ENCODE assay signal across 8 mouse cellular contexts in genomic region chr4:117929391-117929881, GRCm38 (mm10). TPM values are rescaled to one million over a fixed set of nuclear protein-coding genes. Genes with fewer than 3 reads are reported as not detected.
DNase-seq lines count a peak whose midpoint lies in the region; ATAC-seq and TF ChIP-seq lines count a peak whose summit lies in the region.

Artn (minus strand) TSS chr4:117929763.

- no peak for TF ChIP-seq CTCF in heart, postnatal 0 days (IDR thresholded peaks at IDR 0.05; ENCODE audit: low read depth)

- H3K4me2 ChIP-seq in heart, postnatal 0 days (ENCODE audit: low read depth, low read length) = peak within 1 kb of the TSS; percentile 75
- H3K4me2 ChIP-seq in midbrain, embryonic 14.5 days (ENCODE audit: low read length) = peak within 1 kb of the TSS; percentile 47

- no peaks in the 10 kb centered on the region for H3K9me3 ChIP-seq in heart, postnatal 0 days (replicated peaks; ENCODE audit: control insufficient read depth, low read length)
- no peaks in the 10 kb centered on the region for H3K9me3 ChIP-seq in limb, embryonic 10.5 days (replicated peaks)
- no peaks in the 10 kb centered on the region for H3K9me3 ChIP-seq in midbrain, embryonic 14.5 days (ENCODE audit: control insufficient read depth, low read length)

- peak within 1 kb of the TSS; percentile 29; the same call in 1 of the 2 replicates for H3K9ac ChIP-seq in heart, postnatal 0 days (replicated peaks; ENCODE audit: low read depth, low read length)
- H3K9ac ChIP-seq in midbrain, embryonic 14.5 days (replicated peaks; ENCODE audit: low read length) = peak within 1 kb of the TSS; percentile 34; the same call in 1 of the 2 replicates

- peak within 1 kb of the TSS; percentile 43 for H3K4me3 ChIP-seq in heart, postnatal 0 days (ENCODE audit: low read depth, low read length)
- H3K4me3 ChIP-seq in limb, embryonic 10.5 days = peak within 1 kb of the TSS; percentile 67
- peak within 1 kb of the TSS; percentile 24; the same call in 1 of the 2 replicates for H3K4me3 ChIP-seq in midbrain, embryonic 14.5 days (replicated peaks; ENCODE audit: low read depth, low read length)

- no peak for TF ChIP-seq EP300 in heart, postnatal 0 days (IDR thresholded peaks at IDR 0.05; ENCODE audit: low read depth)

- no peak for ATAC-seq in heart, postnatal 0 days (ENCODE audit: insufficient read depth, low read depth)
- ATAC-seq in midbrain, embryonic 14.5 days (ENCODE audit: low FRiP score, low TSS enrichment) = no peak

- H3K4me1 ChIP-seq in heart, postnatal 0 days (ENCODE audit: control insufficient read depth, insufficient read depth) = peaks cover 23% of the 10 kb centered on the region
- H3K4me1 ChIP-seq in limb, embryonic 10.5 days = peaks cover 42% of the 10 kb centered on the region
- peaks cover 16% of the 10 kb centered on the region for H3K4me1 ChIP-seq in midbrain, embryonic 14.5 days (ENCODE audit: control insufficient read depth, insufficient read depth, low read length)

- peaks cover 45% of the 10 kb centered on the region for H3K27me3 ChIP-seq in heart, postnatal 0 days (ENCODE audit: control insufficient read depth, insufficient read depth, low read length)
- H3K27me3 ChIP-seq in limb, embryonic 10.5 days (ENCODE audit: low read depth, poor library complexity, severe bottlenecking) = peaks cover 63% of the 10 kb centered on the region
- H3K27me3 ChIP-seq in midbrain, embryonic 14.5 days (ENCODE audit: control insufficient read depth, insufficient read depth, low read length) = peaks cover 46% of the 10 kb centered on the region

- DNase-seq in cerebellum, adult 11-12 months = peak; percentile 30
- no peak for DNase-seq in cerebellum, adult 9-10 months
- peak; percentile 67 for DNase-seq in embryo, embryonic 9.5 days (ENCODE audit: extremely low spot score)
- DNase-seq in heart, postnatal 0 days (ENCODE audit: low spot score) = no peak
- DNase-seq in limb, embryonic 10.5 days (ENCODE audit: low spot score) = peak; percentile 87
- DNase-seq in midbrain, embryonic 14.5 days = no peak
- DNase-seq in cerebellum, postnatal 14 days = no peak
- DNase-seq in cerebellum, adult 11 months = no peak

- 1% methylated on average over 33 of the region's 33 CpGs for WGBS in heart, postnatal 0 days
- WGBS in limb, embryonic 10.5 days = under 1% methylated on average over 33 of the region's 33 CpGs
- WGBS in midbrain, embryonic 14.5 days = under 1% methylated on average over 33 of the region's 33 CpGs

- no peak within 1 kb of the TSS for H3K27ac ChIP-seq in heart, postnatal 0 days (ENCODE audit: low read depth)
- H3K27ac ChIP-seq in limb, embryonic 10.5 days = peak within 1 kb of the TSS; percentile 85
- no peak within 1 kb of the TSS for H3K27ac ChIP-seq in midbrain, embryonic 14.5 days (replicated peaks; ENCODE audit: low read depth, low read length)

- no peaks in the 10 kb centered on the region for H3K36me3 ChIP-seq in heart, postnatal 0 days (replicated peaks; ENCODE audit: control insufficient read depth, insufficient read depth, low read length)
- peaks cover 11% of the 10 kb centered on the region; the same call in 1 of the 2 replicates for H3K36me3 ChIP-seq in limb, embryonic 10.5 days
- no peaks in the 10 kb centered on the region for H3K36me3 ChIP-seq in midbrain, embryonic 14.5 days (ENCODE audit: control insufficient read depth, insufficient read depth, low read length)

RNA-seq across cellular contexts. Expression of gene Artn, which starts in this region (rescaled TPM):
- total RNA-seq in heart, postnatal 0 days (2014; rRNA removed; ENCODE audit: low replicate concordance) = not detected in 2 replicates
- polyA plus RNA-seq in heart, postnatal 0 days (2015; fragmentation: Nextera tagmentation; extraction: Ambion mirVana) = 0.14 and 0.16 TPM in 2 replicates
- 6.5 and 13.5 TPM in 2 replicates for polyA plus RNA-seq in limb, embryonic 10.5 days (2016; fragmentation: Nextera tagmentation; extraction: Ambion mirVana)
- 0.50 and 0.66 TPM in 2 replicates for polyA plus RNA-seq in midbrain, embryonic 14.5 days (2014; fragmentation: Nextera tagmentation; extraction: Ambion mirVana)

Comparison
In these comparisons a context has a peak if more than half of its experiments do, and no peak if none do; other contexts are left out.
1. DNase-seq: peak in cerebellum, adult 11-12 months (single experiment), embryo, embryonic 9.5 days (single experiment) and limb, embryonic 10.5 days (single experiment); none in cerebellum, adult 9-10 months (single experiment), heart, postnatal 0 days (single experiment), midbrain, embryonic 14.5 days (single experiment), cerebellum, postnatal 14 days (0 of 2) and cerebellum, adult 11 months (single experiment).
2. Peak in every context shown above with its lines, with median percentiles within 50 percentile points of each other: H3K4me3 ChIP-seq.